Mouse (Mus musculus) myocyte (in vitro differentiated cells): Measurements from ENCODE around the gene Anln. TPM values are rescaled to one million over a fixed set of nuclear protein-coding genes. Genes with fewer than 3 reads are reported as not detected.
A peak's percentile ranks its signal among the peaks of the same experiment; 100 is the strongest.

ENCODE experiments used
- H3K27me3 ChIP-seq: one replicate; pipeline ENCODE4 v1.6.1; 2011; ENCODE audit not compliant: control insufficient read depth, insufficient read depth, insufficient read length
- H3K36me3 ChIP-seq: one replicate; pipeline ENCODE4 v1.6.1; 2011; ENCODE audit not compliant: control insufficient read depth, insufficient read depth
- H3K4me2 ChIP-seq: one replicate; pipeline ENCODE4 v1.6.1; 2011; ENCODE audit warnings: low read depth, control low read depth
- H3K4me3 ChIP-seq: one replicate; pipeline ENCODE4 v1.5.1; 2011; ENCODE audit warnings: mild to moderate bottlenecking, control low read depth, moderate library complexity
- H3K79me2 ChIP-seq: one replicate; pipeline ENCODE4 v1.6.1; 2011; ENCODE audit not compliant: control insufficient read depth, insufficient read depth
- H3ac ChIP-seq: one replicate; pipeline ENCODE4 v1.6.1; 2011; ENCODE audit not compliant: control insufficient read depth, insufficient read length
- CEBPB ChIP-seq: IDR thresholded peaks from 2 replicates; pipeline ENCODE4 v1.6.1; 2011; ENCODE audit warnings: mild to moderate bottlenecking, moderate library complexity; ENCODE audit not compliant: poor library complexity, insufficient read depth, severe bottlenecking
- E2F4 ChIP-seq: IDR thresholded peaks from one replicate; pipeline ENCODE4 v1.6.1; 2011; ENCODE audit warnings: mild to moderate bottlenecking, control low read depth, moderate library complexity; ENCODE audit not compliant: insufficient read depth
- MAX ChIP-seq: IDR thresholded peaks from one replicate; pipeline ENCODE4 v1.6.1; 2011; ENCODE audit warnings: low read depth, mild to moderate bottlenecking, control low read depth
- MYOD1 ChIP-seq, 3 experiments: IDR thresholded peaks; one replicate each; pipeline ENCODE4 v1.6.1; 2011; ENCODE audit warnings: control low read depth in 2 of 3, low read depth in 2 of 3, mild to moderate bottlenecking in 2 of 3, moderate library complexity in 1 of 3; ENCODE audit not compliant: insufficient read length in 2 of 3, control insufficient read depth in 1 of 3
- MYOG ChIP-seq, 3 experiments: IDR thresholded peaks; one replicate each; pipeline ENCODE4 v1.6.1; 2011; ENCODE audit warnings: control low read depth in 2 of 3, low read depth in 2 of 3, mild to moderate bottlenecking in 2 of 3; ENCODE audit not compliant: insufficient read length in 2 of 3, control insufficient read depth in 1 of 3, insufficient read depth in 1 of 3
- POLR2A ChIP-seq: IDR thresholded peaks from one replicate; pipeline ENCODE4 v1.6.1; 2011; ENCODE audit warnings: low read depth, mild to moderate bottlenecking, control low read depth, moderate library complexity; ENCODE audit not compliant: insufficient read length
- POLR2AphosphoS2 ChIP-seq: IDR thresholded peaks from one replicate; pipeline ENCODE4 v1.6.1; 2011; ENCODE audit warnings: low read depth, control low read depth; ENCODE audit not compliant: insufficient read length
- REST ChIP-seq: IDR thresholded peaks from one replicate; pipeline ENCODE4 v1.6.1; 2011; ENCODE audit warnings: mild to moderate bottlenecking, control low read depth, moderate library complexity; ENCODE audit not compliant: insufficient read depth, insufficient read length
- SRF ChIP-seq: IDR thresholded peaks from one replicate; pipeline ENCODE4 v1.6.1; 2011; ENCODE audit warnings: low read depth; ENCODE audit not compliant: control insufficient read depth, insufficient read length
- TCF12 ChIP-seq: IDR thresholded peaks from one replicate; pipeline ENCODE4 v1.6.1; 2011; ENCODE audit warnings: mild to moderate bottlenecking, control low read depth; ENCODE audit not compliant: poor library complexity, insufficient read depth, severe bottlenecking
- TCF3 ChIP-seq: IDR thresholded peaks from one replicate; pipeline ENCODE4 v1.6.1; 2011; ENCODE audit warnings: low read depth, control low read depth; ENCODE audit not compliant: insufficient read length
- USF1 ChIP-seq: IDR thresholded peaks from one replicate; pipeline ENCODE4 v1.6.1; 2011; ENCODE audit warnings: low read depth, mild to moderate bottlenecking, control low read depth, moderate library complexity
- polyA plus RNA-seq: library from polyadenylated mRNA; unstranded; fragments of >200 nt; fragmentation: generic; extraction: Trizol; gene quantifications from one replicate; pipeline ENCODE4 v1.2.1, GENCODE M21; 2012; ENCODE audit warnings: missing spikeins

Anln gene
- polyA plus RNA-seq, 1 experiment: 25.7 TPM

GRCm38 (mm10) chr9:22389736-22390245 lies 803 bp upstream of the Anln start:
- Histone ChIP-seq H3K4me3 (peak overlapping the region; percentile 77), H3K4me2 (peak overlapping the region; percentile 93), H3K79me2 (peaks cover 39% of the 10 kb centered on the region), H3ac (peak overlapping the region; percentile 48), H3K36me3 (no peaks in the 10 kb centered on the region), H3K27me3 (no peaks in the 10 kb centered on the region)
- no peak for TF ChIP-seq MYOD1 (IDR thresholded peaks at IDR 0.05; ENCODE audit: control insufficient read depth in 1 of 3, insufficient read length in 2 of 3, low read depth in 2 of 3)
- no peak for TF ChIP-seq TCF12
- no peak for TF ChIP-seq E2F4
- no peak for TF ChIP-seq SRF
- TF ChIP-seq MYOG (IDR thresholded peaks at IDR 0.05; ENCODE audit: control insufficient read depth in 1 of 3, insufficient read depth in 1 of 3, insufficient read length in 2 of 3, low read depth in 2 of 3): no peak
- TF ChIP-seq CEBPB: no peak
- no peak for TF ChIP-seq MAX
- TF ChIP-seq POLR2AphosphoS2: no peak
- no peak for TF ChIP-seq USF1

DNA sequence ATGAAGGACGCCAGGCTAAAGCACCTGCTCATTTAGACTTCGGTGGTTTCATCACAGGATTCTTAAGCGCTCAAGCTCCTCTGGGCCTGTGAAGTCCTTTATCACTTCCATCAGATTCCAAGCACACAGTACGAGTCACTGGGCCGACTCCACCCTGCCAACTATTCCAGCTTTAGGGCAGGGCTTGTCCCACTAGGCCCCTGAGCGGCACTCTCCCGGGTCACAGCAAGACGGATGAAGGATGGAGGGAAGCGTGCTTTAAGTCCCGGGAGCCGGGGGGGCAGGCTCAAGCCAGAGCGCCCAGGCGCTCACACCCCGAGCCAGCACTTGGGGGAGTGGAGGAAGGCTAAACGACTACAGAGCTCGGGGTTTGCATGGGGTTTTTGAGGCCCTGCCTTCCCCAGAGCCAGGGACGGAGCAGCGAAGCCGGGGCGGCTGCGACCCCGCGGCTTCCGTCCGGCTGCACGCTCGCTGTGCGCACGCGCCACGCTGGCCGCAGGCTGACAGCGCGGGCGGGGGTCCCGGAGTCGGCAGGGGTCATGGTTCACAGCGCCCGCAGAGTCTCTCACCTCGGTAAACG lies 497 bp downstream of the Anln start:
- H3K79me2 ChIP-seq: peaks cover 52% of the 10 kb centered on the region
- peak overlapping the region; percentile 77 for H3K4me3 ChIP-seq
- peak overlapping the region; percentile 48 for H3ac ChIP-seq
- H3K36me3 ChIP-seq: no peaks in the 10 kb centered on the region
- peak overlapping the region; percentile 87 for H3K4me2 ChIP-seq
- H3K27me3 ChIP-seq: no peaks in the 10 kb centered on the region
- TF ChIP-seq POLR2AphosphoS2 (no peak), USF1 (no peak), MAX (no peak), REST (no peak), TCF12 (no peak), MYOG (IDR thresholded peaks at IDR 0.05; ENCODE audit: control insufficient read depth in 1 of 3, insufficient read depth in 1 of 3, insufficient read length in 2 of 3, low read depth in 2 of 3) (no peak), TCF3 (no peak), MYOD1 (IDR thresholded peaks at IDR 0.05; ENCODE audit: control insufficient read depth in 1 of 3, insufficient read length in 2 of 3, low read depth in 2 of 3) (no peak), SRF (no peak), E2F4 (no peak), CEBPB (no peak)

GRCm38 (mm10) chr9:22387901-22388300 lies 1.1 kb downstream of the Anln start:
- peaks cover 58% of the 10 kb centered on the region for H3K79me2 ChIP-seq
- H3K27me3 ChIP-seq: no peaks in the 10 kb centered on the region

GRCm38 (mm10) chr9:22385890-22386289 lies 3.1 kb downstream of the Anln start:
- peak overlapping the region; percentile 87 for H3K4me2 ChIP-seq

More at GRCm38 (mm10) chr9:22387901-22388300, 1.1 kb downstream of the Anln start:
- H3K36me3 ChIP-seq: no peaks in the 10 kb centered on the region
- no peak for TF ChIP-seq SRF
- no peak for TF ChIP-seq TCF12
- TF ChIP-seq REST: no peak
- no peak for TF ChIP-seq POLR2A
- no peak for TF ChIP-seq USF1
- TF ChIP-seq MYOD1 (IDR thresholded peaks at IDR 0.05; ENCODE audit: control insufficient read depth in 1 of 3, insufficient read length in 2 of 3, low read depth in 2 of 3): no peak
- TF ChIP-seq CEBPB: no peak
- no peak for TF ChIP-seq POLR2AphosphoS2
- no peak for TF ChIP-seq MAX
- no peak for TF ChIP-seq MYOG (IDR thresholded peaks at IDR 0.05; ENCODE audit: control insufficient read depth in 1 of 3, insufficient read depth in 1 of 3, insufficient read length in 2 of 3, low read depth in 2 of 3)
- no peak for TF ChIP-seq E2F4
- TF ChIP-seq TCF3: no peak
- H3K4me3 ChIP-seq: peak overlapping the region; percentile 77
- H3K4me2 ChIP-seq: peak overlapping the region; percentile 87
- H3ac ChIP-seq: peak overlapping the region; percentile 48

GRCm38 (mm10) chr9:22376086-22376485 lies 12.9 kb downstream of the Anln start:
- peaks cover 48% of the 10 kb centered on the region for H3K36me3 ChIP-seq
- no peak for TF ChIP-seq SRF
- no peak for TF ChIP-seq MYOD1 (IDR thresholded peaks at IDR 0.05; ENCODE audit: control insufficient read depth in 1 of 3, insufficient read length in 2 of 3, low read depth in 2 of 3)
- TF ChIP-seq E2F4: no peak
- no peak for TF ChIP-seq POLR2AphosphoS2
- no peak for TF ChIP-seq REST
- no peak for TF ChIP-seq USF1
- no peak for TF ChIP-seq CEBPB

More at GRCm38 (mm10) chr9:22385890-22386289, 3.1 kb downstream of the Anln start:
- H3K36me3 ChIP-seq: peaks cover 2% of the 10 kb centered on the region
- H3ac ChIP-seq: no peak overlapping the region
- peak overlapping the region; percentile 77 for H3K4me3 ChIP-seq
- H3K27me3 ChIP-seq: no peaks in the 10 kb centered on the region
- H3K79me2 ChIP-seq: peaks cover 78% of the 10 kb centered on the region
- TF ChIP-seq CEBPB (peak; percentile 54; the same call in 1 of the 2 replicates), REST (no peak), MYOD1 (IDR thresholded peaks at IDR 0.05; ENCODE audit: control insufficient read depth in 1 of 3, insufficient read length in 2 of 3, low read depth in 2 of 3) (no peak), MAX (no peak)

More at GRCm38 (mm10) chr9:22376086-22376485, 12.9 kb downstream of the Anln start:
- no peak overlapping the region for H3K4me3 ChIP-seq
- peaks cover 46% of the 10 kb centered on the region for H3K79me2 ChIP-seq
- H3K27me3 ChIP-seq: no peaks in the 10 kb centered on the region
- H3ac ChIP-seq: no peak overlapping the region
- H3K4me2 ChIP-seq: no peak overlapping the region
